Mouse (Mus musculus): Measurements from ENCODE around the gene Tcta. TPM values are rescaled to one million over a fixed set of nuclear protein-coding genes. Genes with fewer than 3 reads are reported as not detected.

Tcta gene
- total and polyA plus RNA-seq, 2 experiments: 17.9 to 35.2 TPM

DNA sequence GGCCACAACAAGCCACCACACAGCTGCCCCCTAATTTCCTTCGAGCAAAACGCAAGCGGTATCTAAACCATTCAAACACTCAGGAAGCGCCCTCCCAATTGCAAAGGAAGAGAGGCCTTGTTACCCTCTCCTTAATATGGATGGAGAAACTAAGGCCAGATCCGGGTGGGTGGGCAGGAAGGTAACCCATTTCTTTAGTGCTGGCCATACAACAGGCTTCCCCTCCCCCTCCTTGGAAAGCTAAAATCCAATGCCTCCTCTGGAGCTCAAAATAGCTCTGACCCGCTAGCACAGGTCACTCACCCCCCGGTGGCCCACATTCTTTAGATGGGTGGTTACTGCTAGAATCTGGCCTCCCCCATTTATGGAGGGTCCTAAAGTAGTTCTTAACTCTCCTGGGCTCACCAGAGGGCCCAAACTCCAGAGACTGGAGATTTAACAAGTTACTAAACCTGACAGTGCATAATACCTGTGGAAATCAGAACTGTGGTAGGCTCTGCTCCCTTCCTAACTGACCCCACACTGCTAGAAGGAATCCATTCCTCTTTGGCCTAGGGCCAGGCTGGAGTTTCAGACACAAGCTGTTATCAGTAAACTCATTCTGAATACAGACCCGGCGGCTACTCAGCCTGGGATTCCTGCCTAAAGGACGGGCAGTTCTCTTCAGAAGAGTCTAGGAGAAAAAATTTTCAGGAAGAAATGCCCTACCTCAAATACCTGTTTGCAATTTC lies 41.6 kb downstream of the Tcta start:
- H3K4me3 ChIP-seq (ENCODE audit: insufficient read depth, low read depth, low read length): peak overlapping the region; percentile 73
- H3K79me2 ChIP-seq (ENCODE audit: control insufficient read depth, insufficient read depth, low read length): peaks cover 26% of the 10 kb centered on the region
- H3K27me3 ChIP-seq (ENCODE audit: control insufficient read depth, insufficient read depth, low read length): no peaks in the 10 kb centered on the region
- no peaks in the 10 kb centered on the region for H3K36me3 ChIP-seq (ENCODE audit: control insufficient read depth, insufficient read depth, low read length)
- H3K4me1 ChIP-seq (ENCODE audit: control insufficient read depth, insufficient read depth, low read length): peaks cover 14% of the 10 kb centered on the region
- peak; percentile 61 for DNase-seq (ENCODE audit: extremely low read depth, low read depth, low spot score)
- H3K9ac ChIP-seq (ENCODE audit: low read depth, low read length): peak overlapping the region; percentile 72
- TF ChIP-seq POLR2A (IDR thresholded peaks at IDR 0.05; ENCODE audit: extremely low read depth, insufficient read depth, low read length): no peak
- TF ChIP-seq CTCF (IDR thresholded peaks at IDR 0.05; ENCODE audit: low read depth, low read length): no peak
- H3K27ac ChIP-seq (replicated peaks; ENCODE audit: insufficient read depth, low read depth, low read length): peak overlapping the region; percentile 94
- 4% methylated on average over 10 of the region's 10 CpGs for WGBS

GRCm38 (mm10) chr9:108263690-108264190 lies 42.2 kb downstream of the Tcta start, which contains the start of gene Dag1:
Gene Dag1, minus strand, starts transcription at chr9:108263958.
- H3K79me2 ChIP-seq (ENCODE audit: control insufficient read depth, insufficient read depth, low read length): peaks cover 32% of the 10 kb centered on the region

GRCm38 (mm10) chr9:108263131-108263681 lies 42.8 kb downstream of the Tcta start:
- Histone ChIP-seq H3K79me2 (ENCODE audit: control insufficient read depth, insufficient read depth, low read length) (peaks cover 33% of the 10 kb centered on the region), H3K4me1 (ENCODE audit: control insufficient read depth, insufficient read depth, low read length) (peaks cover 14% of the 10 kb centered on the region), H3K27ac (replicated peaks; ENCODE audit: insufficient read depth, low read depth, low read length) (peak overlapping the region; percentile 69), H3K4me3 (ENCODE audit: insufficient read depth, low read depth, low read length) (peak overlapping the region; percentile 73), H3K9ac (ENCODE audit: low read depth, low read length) (peak overlapping the region; percentile 94), H3K36me3 (ENCODE audit: control insufficient read depth, insufficient read depth, low read length) (no peaks in the 10 kb centered on the region), H3K27me3 (ENCODE audit: control insufficient read depth, insufficient read depth, low read length) (no peaks in the 10 kb centered on the region)
- under 1% methylated on average over 59 of the region's 62 CpGs for WGBS
- TF ChIP-seq CTCF (IDR thresholded peaks at IDR 0.05; ENCODE audit: low read depth, low read length): no peak
- no peak for TF ChIP-seq POLR2A (IDR thresholded peaks at IDR 0.05; ENCODE audit: extremely low read depth, insufficient read depth, low read length)
- DNase-seq (ENCODE audit: extremely low read depth, low read depth, low spot score): peak; percentile 53

More at GRCm38 (mm10) chr9:108263690-108264190, 42.2 kb downstream of the Tcta start, which contains the start of gene Dag1:
- peak; percentile 87 for TF ChIP-seq POLR2A (IDR thresholded peaks at IDR 0.05; ENCODE audit: extremely low read depth, insufficient read depth, low read length)
- TF ChIP-seq CTCF (IDR thresholded peaks at IDR 0.05; ENCODE audit: low read depth, low read length): no peak
- peak within 1 kb of the TSS; percentile 73 for H3K4me3 ChIP-seq (ENCODE audit: insufficient read depth, low read depth, low read length)
- H3K4me1 ChIP-seq (ENCODE audit: control insufficient read depth, insufficient read depth, low read length): peaks cover 14% of the 10 kb centered on the region
- no peaks in the 10 kb centered on the region for H3K36me3 ChIP-seq (ENCODE audit: control insufficient read depth, insufficient read depth, low read length)
- peak within 1 kb of the TSS; percentile 94 for H3K9ac ChIP-seq (ENCODE audit: low read depth, low read length)
- DNase-seq (ENCODE audit: extremely low read depth, low read depth, low spot score): peak; percentile 76
- no peaks in the 10 kb centered on the region for H3K27me3 ChIP-seq (ENCODE audit: control insufficient read depth, insufficient read depth, low read length)
- peak within 1 kb of the TSS; percentile 94 for H3K27ac ChIP-seq (replicated peaks; ENCODE audit: insufficient read depth, low read depth, low read length)
- WGBS: 1% methylated on average over 68 of the region's 71 CpGs

DNA sequence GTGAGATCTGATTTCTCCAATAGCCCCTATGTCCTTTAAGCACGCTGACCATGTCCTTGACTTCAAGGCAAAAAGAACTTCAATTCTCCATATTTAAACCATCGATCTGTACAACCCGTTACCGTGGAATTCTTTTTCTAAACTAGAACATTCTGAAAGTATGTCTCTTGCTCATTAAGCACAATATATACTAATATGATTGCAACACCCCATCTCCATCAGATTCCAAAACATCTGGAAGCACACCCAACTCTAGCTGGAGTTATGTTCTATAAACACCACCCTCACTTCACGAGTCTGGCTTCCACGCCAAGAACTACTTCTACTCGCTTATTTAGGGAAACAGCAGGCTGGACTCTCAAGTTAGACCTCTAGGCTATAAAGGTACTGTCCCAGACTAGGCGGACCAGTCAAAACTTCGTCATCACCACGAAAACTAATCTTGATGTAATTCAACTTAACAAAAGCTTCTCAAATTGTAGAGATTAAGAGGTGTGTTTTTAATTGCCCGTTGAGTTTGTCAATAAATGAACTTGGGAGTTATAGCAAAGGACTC lies 43.4 kb downstream of the Tcta start:
- H3K36me3 ChIP-seq (ENCODE audit: control insufficient read depth, insufficient read depth, low read length): no peaks in the 10 kb centered on the region
- H3K4me1 ChIP-seq (ENCODE audit: control insufficient read depth, insufficient read depth, low read length): peaks cover 14% of the 10 kb centered on the region
- peaks cover 35% of the 10 kb centered on the region for H3K79me2 ChIP-seq (ENCODE audit: control insufficient read depth, insufficient read depth, low read length)
- DNase-seq (ENCODE audit: extremely low read depth, low read depth, low spot score): peak; percentile 46
- WGBS: 25% methylated on average over 11 of the region's 11 CpGs
- H3K27ac ChIP-seq (replicated peaks; ENCODE audit: insufficient read depth, low read depth, low read length): peak overlapping the region; percentile 69; the same call in 1 of the 2 replicates
- peak overlapping the region; percentile 73 for H3K4me3 ChIP-seq (ENCODE audit: insufficient read depth, low read depth, low read length)
- peak overlapping the region; percentile 94 for H3K9ac ChIP-seq (ENCODE audit: low read depth, low read length)
- H3K27me3 ChIP-seq (ENCODE audit: control insufficient read depth, insufficient read depth, low read length): no peaks in the 10 kb centered on the region
- TF ChIP-seq POLR2A (IDR thresholded peaks at IDR 0.05; ENCODE audit: extremely low read depth, insufficient read depth, low read length) (no peak), CTCF (IDR thresholded peaks at IDR 0.05; ENCODE audit: low read depth, low read length) (no peak)

DNA sequence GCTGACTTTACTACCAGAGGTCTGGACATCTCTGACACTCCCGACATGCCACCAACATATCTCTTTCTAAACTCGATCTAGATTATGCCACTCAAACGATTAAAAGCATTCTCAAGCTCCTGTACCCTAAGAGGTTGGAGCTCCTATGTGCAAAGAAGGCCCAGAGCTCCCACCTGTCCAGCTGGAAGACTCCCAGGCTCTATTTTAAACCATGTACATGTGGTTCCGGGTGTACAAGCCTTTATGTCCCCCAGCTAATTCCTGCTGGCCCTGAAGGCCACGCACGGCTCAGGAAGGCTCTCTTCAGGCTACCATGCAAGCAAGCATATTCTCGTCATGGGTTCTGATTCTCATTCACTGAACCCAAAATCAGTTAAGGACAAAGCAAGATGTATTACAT lies 44.1 kb downstream of the Tcta start:
- DNase-seq (ENCODE audit: extremely low read depth, low read depth, low spot score): no peak
- WGBS: 61% methylated on average over 7 of the region's 7 CpGs
- peaks cover 14% of the 10 kb centered on the region for H3K4me1 ChIP-seq (ENCODE audit: control insufficient read depth, insufficient read depth, low read length)
- H3K79me2 ChIP-seq (ENCODE audit: control insufficient read depth, insufficient read depth, low read length): peaks cover 40% of the 10 kb centered on the region
- TF ChIP-seq POLR2A (IDR thresholded peaks at IDR 0.05; ENCODE audit: extremely low read depth, insufficient read depth, low read length) (no peak), CTCF (IDR thresholded peaks at IDR 0.05; ENCODE audit: low read depth, low read length) (no peak)
- no peak overlapping the region for H3K4me3 ChIP-seq (ENCODE audit: insufficient read depth, low read depth, low read length)
- no peaks in the 10 kb centered on the region for H3K36me3 ChIP-seq (ENCODE audit: control insufficient read depth, insufficient read depth, low read length)
- H3K27ac ChIP-seq (replicated peaks; ENCODE audit: insufficient read depth, low read depth, low read length): no peak overlapping the region
- H3K9ac ChIP-seq (ENCODE audit: low read depth, low read length): no peak overlapping the region; the same call in 1 of the 2 replicates
- H3K27me3 ChIP-seq (ENCODE audit: control insufficient read depth, insufficient read depth, low read length): no peaks in the 10 kb centered on the region
